Mouse (Mus musculus) ES-Bruce4 (cell line): ENCODE measurements around the gene Aldh4a1.

ENCODE experiments used
- CTCF ChIP-seq: IDR thresholded peaks from one replicate; pipeline ENCODE4 v1.8.1; 2011; ENCODE audit warnings: low read depth, low read length
- EP300 ChIP-seq: IDR thresholded peaks from 2 replicates; pipeline ENCODE4 v1.6.1; 2011; ENCODE audit warnings: low read depth, low read length; ENCODE audit not compliant: insufficient read depth
- POLR2A ChIP-seq: IDR thresholded peaks from one replicate; pipeline ENCODE4 v1.8.1; 2011; ENCODE audit warnings: low read length; ENCODE audit not compliant: insufficient read depth

DNA sequence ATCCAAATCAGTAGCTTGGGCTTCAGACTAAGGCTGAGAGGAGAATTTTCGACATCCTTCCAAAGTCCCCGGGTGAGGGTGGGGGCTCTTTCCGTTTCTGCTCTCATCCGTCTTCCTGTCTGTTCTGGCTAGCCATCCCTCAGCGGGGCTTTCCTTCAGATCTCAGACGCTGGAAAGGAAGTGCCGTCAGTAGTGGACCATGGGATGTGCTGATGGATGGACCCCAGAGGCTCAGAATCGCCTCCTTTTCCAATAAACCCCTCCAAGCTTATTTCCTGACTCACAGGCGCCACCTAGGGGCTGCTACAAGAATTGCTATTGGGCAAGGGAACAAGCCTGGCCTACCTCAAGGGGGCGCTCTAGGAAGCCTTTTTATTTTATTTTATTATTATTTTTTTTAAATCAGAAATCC is 11.1 kb upstream of the Aldh4a1 start:
- peak; percentile 92 for TF ChIP-seq CTCF
- no peak for TF ChIP-seq EP300
- no peak for TF ChIP-seq POLR2A
